Mouse (Mus musculus) thymus, adult 2 months (tissue): ENCODE data around the gene Wasl. TPM values are rescaled to one million over a fixed set of nuclear protein-coding genes. Genes with fewer than 3 reads are reported as not detected.

Source experiments
- DNase-seq: peaks from one replicate; pipeline ENCODE4 v3.0.0; 2021
- H3K27ac ChIP-seq: fragments of 200-500 bp; 2 replicates; pipeline ENCODE4 v1.5.1; 2012; ENCODE audit warnings: low read length, control low read depth; ENCODE audit not compliant: control insufficient read depth, insufficient read depth
- H3K27me3 ChIP-seq: fragments of 200-500 bp; 2 replicates; pipeline ENCODE4 v1.6.1; 2012; ENCODE audit warnings: mild to moderate bottlenecking, low read length, moderate library complexity, mixed read lengths; ENCODE audit not compliant: control insufficient read depth, insufficient read depth
- H3K36me3 ChIP-seq: fragments of 200-500 bp; 2 replicates; pipeline ENCODE4 v1.6.1; 2012; ENCODE audit warnings: mild to moderate bottlenecking, low read length, moderate library complexity; ENCODE audit not compliant: control insufficient read depth, insufficient read depth
- H3K4me1 ChIP-seq: fragments of 200-500 bp; replicated peaks from 2 replicates; pipeline ENCODE4 v1.6.1; 2012; ENCODE audit warnings: low read length; ENCODE audit not compliant: control insufficient read depth, insufficient read depth
- H3K4me3 ChIP-seq: fragments of 200-500 bp; 2 replicates; pipeline ENCODE4 v1.5.1; 2012; ENCODE audit warnings: mild to moderate bottlenecking, low read length, control low read depth, moderate library complexity; ENCODE audit not compliant: control insufficient read depth, insufficient read depth
- CTCF ChIP-seq: fragments of 200-500 bp; IDR thresholded peaks from 2 replicates; pipeline ENCODE4 v1.5.1; 2012; ENCODE audit warnings: mild to moderate bottlenecking, control low read depth, low read length, moderate library complexity, borderline replicate concordance; ENCODE audit not compliant: control insufficient read depth, poor library complexity, insufficient read depth; ENCODE audit errors: extremely low read depth
- POLR2A ChIP-seq: fragments of 200-500 bp; IDR thresholded peaks from 2 replicates; pipeline ENCODE4 v1.6.1; 2012; ENCODE audit warnings: mild to moderate bottlenecking, low read length, control low read depth, moderate library complexity; ENCODE audit not compliant: control insufficient read depth, poor library complexity, insufficient read depth; ENCODE audit errors: extremely low read depth
- WGBS: fragments of 180-500 bp; shearing (Covaris S2); methylation state at CpG from one replicate; pipeline ENCODE4 v1.1.7; 2018; 5-methylcytosine and 5-hydroxymethylcytosine counted together
- polyA plus RNA-seq: library from polyadenylated mRNA; depleted of rRNA; stranded (reverse); fragments of >200 nt; gene quantifications from 2 replicates; pipeline ENCODE4 v1.2.3, GENCODE M21; 2012; rRNA removed

Gene Wasl
- polyA plus RNA-seq, 1 experiment: 46.3 TPM

DNA sequence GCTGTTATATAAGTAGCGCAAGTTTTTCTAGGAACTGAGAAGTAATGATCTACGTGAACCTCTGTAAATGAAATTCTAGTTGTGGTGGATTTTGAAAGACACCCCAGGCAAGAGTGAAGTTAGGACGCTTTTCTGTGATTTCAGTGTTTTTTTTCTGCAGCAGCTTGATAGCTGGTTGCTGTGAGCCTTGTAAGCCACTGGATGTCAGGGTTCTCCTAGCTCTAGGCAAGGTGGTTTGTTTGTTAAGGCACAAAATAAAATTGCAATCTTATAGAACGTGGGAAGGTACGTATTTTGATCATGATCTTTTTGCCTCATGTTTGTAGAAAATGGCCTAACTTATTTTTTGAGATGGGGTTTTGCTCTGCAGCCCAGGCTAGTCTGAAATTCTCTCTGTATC is 95.8 kb downstream of the Wasl start:
- WGBS: 91% methylated on average over 5 of the region's 5 CpGs
- TF ChIP-seq POLR2A: no peak
- no peak for TF ChIP-seq CTCF
- Histone ChIP-seq H3K4me1 (no peaks in the 10 kb centered on the region), H3K4me3 (no peak overlapping the region), H3K27ac (no peak overlapping the region), H3K36me3 (no peaks in the 10 kb centered on the region), H3K27me3 (no peaks in the 10 kb centered on the region)
- no peak for DNase-seq

DNA sequence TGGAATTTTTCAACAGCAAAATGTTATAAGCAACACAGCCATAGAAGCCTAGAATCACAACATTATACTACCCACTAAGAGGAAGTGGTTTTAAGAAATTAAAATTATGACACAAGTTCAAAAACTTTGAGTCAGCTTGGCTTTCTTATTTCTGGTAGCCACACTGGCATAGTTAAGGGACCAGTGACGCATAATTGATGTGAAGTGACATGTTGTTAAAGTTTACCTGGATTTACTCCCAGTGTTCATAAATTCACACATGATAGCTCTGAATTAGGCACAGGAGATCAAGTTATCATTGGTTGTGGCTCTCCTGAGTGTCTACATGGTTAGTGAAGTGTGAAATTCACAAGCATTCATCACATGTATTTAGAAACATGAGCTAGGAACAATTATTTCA is 99.9 kb downstream of the Wasl start:
- Histone ChIP-seq H3K36me3 (no peaks in the 10 kb centered on the region), H3K27ac (no peak overlapping the region), H3K4me1 (no peaks in the 10 kb centered on the region), H3K27me3 (no peaks in the 10 kb centered on the region), H3K4me3 (no peak overlapping the region)
- 72% methylated on average over 1 of the region's 1 CpGs for WGBS
- TF ChIP-seq POLR2A: no peak
- TF ChIP-seq CTCF: no peak
- DNase-seq: no peak

DNA sequence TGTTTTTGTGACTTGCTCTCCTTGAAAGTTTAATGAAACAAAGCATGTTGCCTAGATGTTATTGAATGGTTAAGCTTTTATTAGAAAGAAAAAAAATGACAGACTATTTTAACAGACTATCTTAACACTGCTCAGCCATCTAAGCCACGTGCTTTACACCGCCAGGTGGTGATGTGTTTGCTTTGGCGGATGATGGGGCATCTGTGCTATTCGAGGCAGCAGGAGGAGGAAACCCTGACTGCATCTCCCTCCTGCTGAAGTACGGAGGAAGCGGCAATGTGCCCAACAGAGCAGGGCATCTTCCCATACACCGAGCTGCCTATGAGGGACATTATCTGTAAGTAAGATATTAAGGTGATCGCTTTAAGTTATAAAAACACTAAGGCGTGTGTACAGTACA is 100.7 kb downstream of the Wasl start:
- TF ChIP-seq CTCF: no peak
- TF ChIP-seq POLR2A: no peak
- Histone ChIP-seq H3K27me3 (no peaks in the 10 kb centered on the region), H3K4me1 (no peaks in the 10 kb centered on the region), H3K4me3 (no peak overlapping the region), H3K27ac (no peak overlapping the region), H3K36me3 (no peaks in the 10 kb centered on the region)
- WGBS: 84% methylated on average over 9 of the region's 9 CpGs
- DNase-seq: no peak

Other genes with a start within 250 kb of the Wasl start
- 0.05 TPM in 1 of 2 replicates, not detected in the other for gene Iqub, start 149.9 kb downstream of the Wasl start, polyA plus RNA-seq
- 3.6 and 3.8 TPM in 2 replicates for gene Ndufa5, start 137.0 kb downstream of the Wasl start, polyA plus RNA-seq
- gene Asb15, start 136.9 kb downstream of the Wasl start, polyA plus RNA-seq: 1.1 TPM in 1 of 2 replicates, not detected in the other
- 0.54 and 6.4 TPM in 2 replicates for gene Lmod2, start 67.2 kb downstream of the Wasl start, polyA plus RNA-seq
- not detected in 2 replicates for gene Hyal6, start 68.2 kb upstream of the Wasl start, polyA plus RNA-seq
- gene Hyal4, start 83.3 kb upstream of the Wasl start, polyA plus RNA-seq: not detected in 2 replicates
- gene Spam1, start 126.2 kb upstream of the Wasl start, polyA plus RNA-seq: not detected in 2 replicates
- gene Hyal5, start 193.0 kb upstream of the Wasl start, polyA plus RNA-seq: not detected in 2 replicates